Mouse (Mus musculus): ENCODE data around the gene Itprid2. TPM values are rescaled to one million over a fixed set of nuclear protein-coding genes. Genes with fewer than 3 reads are reported as not detected.

Gene Itprid2
- 7.0 and 9.8 TPM in 2 replicates for polyA plus RNA-seq (2021; fragmentation: Nextera tagmentation)
- long read RNA-seq, experiment 1, full-length matches to known transcripts, result 5 of 14 reads
- long read RNA-seq, experiment 1, partial matches to known transcripts, result 9 of 14 reads
- long read RNA-seq, experiment 1, other reads (novel, unspliced or antisense), result 0 of 14 reads
- long read RNA-seq, experiment 2, full-length matches to known transcripts, result 41 of 75 reads
- long read RNA-seq, experiment 2, partial matches to known transcripts, result 19 of 75 reads
- long read RNA-seq, experiment 2, other reads (novel, unspliced or antisense), result 15 of 75 reads

GRCm38 (mm10) chr2:79634528-79635400, at the start of gene Itprid2:
Gene Itprid2 (plus strand): TSS chr2:79635352.

GRCm38 (mm10) chr2:79707575-79707974, 72.4 kb downstream of the Itprid2 start, which contains the start of gene Ppp1r1c:
Gene Ppp1r1c (plus strand): TSS chr2:79707780.

Other genes with a start within 250 kb of the Itprid2 start
- 14.9 and 17.1 TPM in 2 replicates for gene Neurod1, start 178.6 kb upstream of the Itprid2 start, polyA plus RNA-seq (2021; fragmentation: Nextera tagmentation)
- 4.5 and 4.7 TPM in 2 replicates for gene Cerkl, start 178.6 kb upstream of the Itprid2 start, polyA plus RNA-seq (2021; fragmentation: Nextera tagmentation)
- not detected in 2 replicates for gene Ppp1r1c, start 72.4 kb downstream of the Itprid2 start, polyA plus RNA-seq (2021; fragmentation: Nextera tagmentation)